Mouse (Mus musculus) megakaryocyte progenitor cell, adult 5-6 weeks (primary cell): Measurements from ENCODE around the gene Aars2. TPM values are rescaled to one million over a fixed set of nuclear protein-coding genes. Genes with fewer than 3 reads are reported as not detected.

Source experiments
- ATAC-seq: replicated peaks from 2 replicates; pipeline ENCODE4 v1.8.0; 2016; ENCODE audit warnings: mild to moderate bottlenecking, moderate TSS enrichment, inconsistent platforms; ENCODE audit not compliant: poor library complexity
- total RNA-seq, 2 experiments: library from RNA; stranded (forward) in 1 of 2; stranded (reverse) in 1 of 2; fragments of 157-497, 149-512 nt in 1 of 2; fragments of 200-1000 nt in 1 of 2; gene quantifications; 2 replicates each; pipeline versions ENCODE4 v1.2.3 to v1.2.4; 2015 to 2017

The Aars2 gene
- total RNA-seq, 2 experiments from 2014 or later: 4.6 to 9.6 TPM

- no peak for ATAC-seq
These were observed 35.5 kb downstream of the Aars2 start for GRCm38 (mm10) chr17:45542129-45542528.

- ATAC-seq: no peak
These were observed 36.1 kb downstream of the Aars2 start for GRCm38 (mm10) chr17:45542705-45543104.

GRCm38 (mm10) chr17:45543115-45543514, 36.5 kb downstream of the Aars2 start:
- ATAC-seq: no peak

- ATAC-seq: no peak
These were observed 37.6 kb downstream of the Aars2 start for GRCm38 (mm10) chr17:45544001-45544872.

GRCm38 (mm10) chr17:45544873-45545277, 38.2 kb downstream of the Aars2 start:
- no peak for ATAC-seq

- ATAC-seq: 0 out of 2 replicates have a peak, but pooled peaks have one; percentile 21
These were observed 38.8 kb downstream of the Aars2 start for GRCm38 (mm10) chr17:45545278-45545961.

- ATAC-seq: no peak
These were observed 40.3 kb downstream of the Aars2 start for GRCm38 (mm10) chr17:45546941-45547340.

- no peak for ATAC-seq
These were observed 41.0 kb downstream of the Aars2 start for GRCm38 (mm10) chr17:45547461-45548190.

GRCm38 (mm10) chr17:45548541-45549512, 42.2 kb downstream of the Aars2 start:
- ATAC-seq: peak; percentile 17; the same call in 1 of the 2 replicates

GRCm38 (mm10) chr17:45549617-45550181, 43.1 kb downstream of the Aars2 start, which contains the start of gene Tmem151b:
Gene Tmem151b, minus strand, starts transcription at chr17:45549677.
- ATAC-seq: no peak

- ATAC-seq: no peak
These were observed 43.6 kb downstream of the Aars2 start for GRCm38 (mm10) chr17:45550253-45550652.

- ATAC-seq: no peak
These were observed 44.7 kb downstream of the Aars2 start for GRCm38 (mm10) chr17:45551249-45551796.

GRCm38 (mm10) chr17:45551816-45552451, 45.3 kb downstream of the Aars2 start:
- peak; percentile 72 for ATAC-seq

- no peak for ATAC-seq
These were observed 46.4 kb downstream of the Aars2 start for GRCm38 (mm10) chr17:45553065-45553464.

- ATAC-seq: no peak
These were observed 47.8 kb downstream of the Aars2 start for GRCm38 (mm10) chr17:45554420-45554819.

- ATAC-seq: peak; percentile 82
These were observed 48.9 kb downstream of the Aars2 start, which contains the start of gene Nfkbie for GRCm38 (mm10) chr17:45555452-45556106. Gene Nfkbie, plus strand, starts transcription at chr17:45555703.

GRCm38 (mm10) chr17:45556107-45556489, 49.5 kb downstream of the Aars2 start:
- no peak for ATAC-seq
